Mouse (Mus musculus) Patski (cell line): ENCODE data around the gene Gm10645. TPM values are rescaled to one million over a fixed set of nuclear protein-coding genes. Genes with fewer than 3 reads are reported as not detected.
A peak's percentile ranks its signal among the peaks of the same experiment; 100 is the strongest.

ENCODE experiments used
- ATAC-seq: fragments of 100-300 bp; one replicate; pipeline ENCODE4 v1.8.0; 2021
- CTCF ChIA-PET: fragments of 350-600 bp; sonication (Branson Sonifier 250); formaldehyde crosslinking; loops from one replicate; lab custom pipeline; 2022; ENCODE audit warnings: inconsistent platforms; lab: Charles Lee
- POLR2A ChIA-PET: fragments of 350-600 bp; sonication (Branson Sonifier 250); formaldehyde crosslinking; loops from one replicate; lab custom pipeline; 2022; ENCODE audit warnings: antibody characterized with exemption, inconsistent platforms; lab: Charles Lee
- DNase-seq: peaks from one replicate; pipeline ENCODE4 v3.0.0-alpha.2; 2011; ENCODE audit warnings: low read depth, low spot score
- H3K27me3 ChIP-seq: fragments of 371-371 bp; one replicate; pipeline ENCODE4 v1.5.1; 2021
- CTCF ChIP-seq: fragments of 100-300 bp; IDR thresholded peaks from one replicate; pipeline ENCODE4 v1.5.1; 2021
- in situ Hi-C: fragments of 300-500 bp; cut with MboI; formaldehyde crosslinking; loops from 3 replicates; pipeline ENCODE4 v1.11.1; 2018; ENCODE audit warnings: low pct_unique_long_range_greater_than_20kb, mixed read lengths
- polyA plus RNA-seq: library from polyadenylated mRNA; unstranded; gene quantifications from one replicate; pipeline ENCODE4 v1.2.3, GENCODE M21; 2021

The Gm10645 gene
- polyA plus RNA-seq, 1 experiment from 2014 or later = 3.3 TPM

GRCm38 (mm10) chr8:83187363-83187962 lies 21.5 kb upstream of the Gm10645 start:
- ATAC-seq (no peak), DNase-seq (no peak)
- H3K27me3 ChIP-seq = no peaks in the 10 kb centered on the region
- ChIA-PET CTCF (interaction anchor here (1.5 kb wide), 1 partner anchor 11 kb away, joined by 3 read pairs; no protein-coding TSS in a partner anchor), POLR2A (no interaction called here)
- TF ChIP-seq CTCF = no peak
- in situ Hi-C loops = no loop called here

GRCm38 (mm10) chr8:83186376-83186775 lies 20.4 kb upstream of the Gm10645 start:
- no peak for TF ChIP-seq CTCF
- DNase-seq (no peak), ATAC-seq (peak; percentile 89)
- no peaks in the 10 kb centered on the region for H3K27me3 ChIP-seq
- in situ Hi-C loops = no loop called here
- ChIA-PET CTCF (interaction anchor here (1.2 kb wide), 1 partner anchor 11 kb away, joined by 3 read pairs; no protein-coding TSS in a partner anchor), POLR2A (no interaction called here)

- in situ Hi-C loops = no loop called here
- ChIA-PET POLR2A (no interaction called here), CTCF (interaction anchor here (0.7 to 1.7 kb wide), 2 partner anchors 9 to 30 kb away, joined by 3 to 4 read pairs; no protein-coding TSS in a partner anchor)
- H3K27me3 ChIP-seq = no peaks in the 10 kb centered on the region
- ATAC-seq (no peak), DNase-seq (no peak)
- no peak for TF ChIP-seq CTCF
These were observed 16.8 kb upstream of the Gm10645 start for GRCm38 (mm10) chr8:83182784-83183183.

GRCm38 (mm10) chr8:83181851-83182482 lies 16.0 kb upstream of the Gm10645 start:
- ATAC-seq = no peak
- DNase-seq = no peak
- TF ChIP-seq CTCF = no peak
- no peaks in the 10 kb centered on the region for H3K27me3 ChIP-seq
- POLR2A ChIA-PET = interaction anchor here (1.1 kb wide), 1 partner anchor 41 kb away, joined by 3 read pairs; no protein-coding TSS in a partner anchor
- CTCF ChIA-PET = interaction anchor here (0.7 to 1.7 kb wide), 2 partner anchors 10 to 31 kb away, joined by 3 to 4 read pairs; no protein-coding TSS in a partner anchor
- in situ Hi-C loops = no loop called here

GRCm38 (mm10) chr8:83178228-83178742 lies 12.3 kb upstream of the Gm10645 start:
- POLR2A ChIA-PET = no interaction called here

GRCm38 (mm10) chr8:83177317-83178195 lies 11.6 kb upstream of the Gm10645 start:
- no peak for TF ChIP-seq CTCF
- DNase-seq (no peak), ATAC-seq (no peak)
- ChIA-PET CTCF (no interaction called here), POLR2A (no interaction called here)
- no peaks in the 10 kb centered on the region for H3K27me3 ChIP-seq
- in situ Hi-C loops = no loop called here

More at GRCm38 (mm10) chr8:83178228-83178742, 12.3 kb upstream of the Gm10645 start:
- no peak for TF ChIP-seq CTCF
- CTCF ChIA-PET = no interaction called here
- DNase-seq (no peak), ATAC-seq (no peak)
- in situ Hi-C loops = no loop called here
- H3K27me3 ChIP-seq = no peaks in the 10 kb centered on the region

GRCm38 (mm10) chr8:83176785-83177184 lies 10.8 kb upstream of the Gm10645 start:
- no peak for DNase-seq
- TF ChIP-seq CTCF = no peak
- ChIA-PET POLR2A (no interaction called here), CTCF (no interaction called here)
- no peaks in the 10 kb centered on the region for H3K27me3 ChIP-seq
- in situ Hi-C loops = no loop called here
- ATAC-seq = no peak

GRCm38 (mm10) chr8:83175680-83176079 lies 9.7 kb upstream of the Gm10645 start:
- ATAC-seq (no peak), DNase-seq (no peak)
- H3K27me3 ChIP-seq = no peaks in the 10 kb centered on the region
- no peak for TF ChIP-seq CTCF
- ChIA-PET CTCF (no interaction called here), POLR2A (no interaction called here)
- in situ Hi-C loops = no loop called here

GRCm38 (mm10) chr8:83170894-83171293 lies 4.9 kb upstream of the Gm10645 start:
- CTCF ChIA-PET = no interaction called here
- DNase-seq = no peak
- POLR2A ChIA-PET = no interaction called here
- in situ Hi-C loops = no loop called here
- TF ChIP-seq CTCF = no peak
- ATAC-seq = no peak
- H3K27me3 ChIP-seq = no peaks in the 10 kb centered on the region

- POLR2A ChIA-PET = no interaction called here
- peak; percentile 74 for TF ChIP-seq CTCF
- DNase-seq (no peak), ATAC-seq (no peak)
- in situ Hi-C loops = loop anchor here (5.0 to 10.0 kb wide), 2 partner anchors 67 to 225 kb away; no protein-coding TSS in a partner anchor
- CTCF ChIA-PET = interaction anchor here (0.9 to 1.7 kb wide), 4 partner anchors 9 to 315 kb away, joined by 3 to 6 read pairs (median 4); no protein-coding TSS in a partner anchor
- no peaks in the 10 kb centered on the region for H3K27me3 ChIP-seq
These were observed 3.7 kb upstream of the Gm10645 start for GRCm38 (mm10) chr8:83169709-83170108.
